Mouse (Mus musculus) activated CD4-positive, CD25-positive, alpha-beta regulatory T cell, adult 4 months (primary cell): ENCODE data around the gene Ssr1. TPM values are rescaled to one million over a fixed set of nuclear protein-coding genes. Genes with fewer than 3 reads are reported as not detected.

ENCODE experiments used
- ATAC-seq: one replicate; pipeline ENCODE4 v1.8.0; 2017
- polyA plus RNA-seq, 2 experiments: library from polyadenylated mRNA; unstranded; fragments of 100-300 nt; shearing (Covaris generic); gene quantifications; one replicate each; pipeline ENCODE4 v1.2.1; 2017

The Ssr1 gene
- polyA plus RNA-seq, 2 experiments from 2014 or later, result 109 to 123 TPM

DNA sequence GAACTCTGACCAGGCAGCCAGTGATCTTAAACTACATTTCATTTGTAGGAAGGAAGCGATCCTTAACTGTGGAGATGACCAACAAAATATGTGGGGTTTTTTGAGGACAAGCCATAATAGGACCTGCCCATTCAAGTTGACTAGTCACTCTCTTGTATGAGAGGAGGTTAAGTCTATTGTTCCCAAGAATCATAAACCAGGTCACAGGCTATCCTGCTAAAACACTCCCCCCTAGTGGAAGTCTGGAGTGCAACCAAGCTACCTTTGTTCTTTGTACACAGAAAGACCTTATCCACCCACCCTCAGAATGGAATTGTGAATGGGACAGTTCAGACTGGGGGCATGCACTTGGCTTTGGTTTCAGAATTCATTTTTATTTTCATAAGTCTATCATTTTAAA is 49.7 kb downstream of the Ssr1 start:
- ATAC-seq, result no peak

DNA sequence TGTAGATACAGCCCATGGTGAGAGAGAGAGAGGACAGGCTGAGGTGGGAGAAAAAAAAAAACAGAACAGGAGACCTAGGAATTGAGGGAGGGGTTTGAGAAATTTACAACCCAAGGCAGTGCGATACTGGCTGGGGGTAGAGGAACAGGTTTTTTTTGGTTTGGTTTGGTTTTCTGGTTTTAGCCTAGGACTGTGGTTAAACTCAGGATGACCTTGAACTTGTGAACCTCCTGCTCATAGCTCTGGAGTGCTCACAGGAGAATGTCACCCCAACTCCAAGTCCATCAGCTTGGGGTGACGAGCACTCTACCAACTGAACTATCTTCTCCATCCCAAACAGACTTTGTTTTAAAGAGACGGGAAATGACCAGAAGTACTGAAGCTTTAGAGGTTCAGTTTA is 50.6 kb downstream of the Ssr1 start:
- ATAC-seq, result no peak

DNA sequence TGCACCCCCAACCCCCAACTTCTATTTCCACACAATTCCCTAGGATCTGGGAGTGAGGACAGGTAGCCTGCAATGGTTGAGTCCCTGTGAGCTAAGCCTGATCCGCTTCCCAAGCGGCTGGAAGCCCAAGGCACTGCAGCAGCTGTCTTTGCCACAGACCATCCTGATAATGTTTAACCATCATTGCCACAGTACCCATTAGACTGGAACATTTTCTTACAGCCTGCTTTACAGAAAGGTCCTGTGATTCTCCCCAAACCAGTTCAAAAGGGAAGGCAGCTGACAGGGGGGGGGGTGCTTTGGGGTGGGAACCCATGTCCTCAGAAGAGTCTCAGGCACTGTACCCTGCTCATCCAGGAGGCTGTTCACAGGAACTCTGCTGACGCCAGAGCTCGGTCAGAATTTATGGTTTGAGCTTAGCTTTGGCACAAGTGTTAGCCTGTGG is 51.1 kb downstream of the Ssr1 start:
- ATAC-seq, result no peak

DNA sequence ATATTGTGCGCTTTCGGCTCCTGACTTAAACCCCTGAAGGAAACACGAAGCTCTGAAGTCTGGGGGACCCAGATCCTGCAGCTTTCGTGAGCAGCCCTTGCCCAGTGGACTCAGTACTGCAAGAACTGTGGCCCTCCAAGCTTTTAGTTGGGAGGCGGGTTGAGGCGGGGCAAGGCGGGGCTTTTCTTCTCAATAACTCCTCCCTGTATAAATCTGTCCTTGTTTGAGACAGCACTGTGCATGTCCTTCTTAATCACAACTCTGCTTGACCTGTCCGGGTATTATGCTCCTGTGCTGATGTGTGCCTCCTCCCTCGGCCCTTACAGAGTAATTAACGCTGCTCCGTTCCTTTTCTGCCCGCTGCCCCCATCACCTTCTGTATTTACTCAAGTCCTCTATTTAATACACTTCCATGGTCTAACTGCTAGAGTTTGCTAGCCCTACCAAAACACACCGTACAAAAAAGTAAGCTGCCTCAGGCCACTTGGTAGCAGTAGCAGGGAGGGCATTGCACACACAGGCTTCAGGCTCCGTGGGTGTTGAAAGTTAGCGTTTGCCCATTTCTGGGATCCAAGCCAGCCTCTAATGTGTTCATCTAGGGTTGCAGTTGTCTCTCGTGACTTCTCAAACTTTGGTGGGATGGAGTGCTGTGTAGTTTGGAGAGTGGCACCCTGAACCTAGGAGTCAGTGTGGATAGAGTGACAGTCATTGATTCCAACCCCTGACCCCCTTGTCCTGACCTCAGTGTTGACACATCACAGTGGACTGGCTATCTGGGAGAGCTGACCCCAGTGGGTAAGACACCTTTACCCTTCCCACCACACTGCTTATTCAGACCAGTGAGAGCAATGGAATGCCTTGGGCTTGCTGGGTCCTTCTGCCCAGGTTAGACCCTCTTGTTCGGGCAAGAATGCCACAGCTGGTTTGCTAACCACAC is 51.8 kb downstream of the Ssr1 start:
- ATAC-seq, result no peak

DNA sequence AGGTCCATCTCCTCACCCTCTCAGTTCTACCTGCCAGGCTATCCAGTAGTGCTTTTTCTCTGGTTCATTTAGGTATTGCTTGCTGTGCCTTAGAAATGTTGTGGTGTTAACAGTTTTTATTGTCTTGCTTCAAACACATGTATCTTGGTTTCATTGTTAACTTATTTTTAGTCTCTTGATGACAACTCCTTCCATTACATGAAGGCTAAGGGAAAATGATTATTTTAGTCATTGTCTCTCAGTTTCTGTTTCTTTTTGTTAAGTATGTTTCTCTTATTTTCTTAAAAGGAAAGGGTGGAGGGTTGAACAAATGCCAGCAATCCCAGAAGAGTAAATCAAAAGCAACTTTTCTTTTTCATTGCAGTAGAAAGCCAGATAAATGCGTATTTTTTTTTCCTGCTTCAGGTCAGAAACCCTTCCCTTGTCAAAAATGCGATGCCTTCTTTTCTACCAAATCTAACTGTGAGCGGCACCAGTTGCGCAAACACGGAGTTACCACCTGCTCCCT is 52.8 kb downstream of the Ssr1 start:
- no peak for ATAC-seq

DNA sequence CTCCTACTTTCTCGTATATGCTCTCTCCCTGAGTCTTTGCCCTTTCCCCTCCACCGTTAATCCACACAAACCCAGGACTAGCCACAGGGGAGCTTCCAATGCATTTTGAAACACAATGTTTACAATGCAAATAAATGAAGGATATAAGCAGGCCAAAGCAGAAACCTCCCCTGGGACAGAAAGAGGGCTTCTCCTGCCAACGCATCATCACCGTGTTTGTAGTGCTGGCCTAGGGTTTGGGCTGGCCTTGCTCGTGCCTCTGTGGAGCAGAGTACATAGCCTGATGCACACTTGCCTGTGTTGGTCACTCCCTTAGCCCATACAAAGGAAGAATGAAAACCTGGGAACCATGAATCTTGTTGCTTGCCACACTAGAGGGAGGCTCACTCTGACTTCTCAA is 53.4 kb downstream of the Ssr1 start:
- no peak for ATAC-seq

DNA sequence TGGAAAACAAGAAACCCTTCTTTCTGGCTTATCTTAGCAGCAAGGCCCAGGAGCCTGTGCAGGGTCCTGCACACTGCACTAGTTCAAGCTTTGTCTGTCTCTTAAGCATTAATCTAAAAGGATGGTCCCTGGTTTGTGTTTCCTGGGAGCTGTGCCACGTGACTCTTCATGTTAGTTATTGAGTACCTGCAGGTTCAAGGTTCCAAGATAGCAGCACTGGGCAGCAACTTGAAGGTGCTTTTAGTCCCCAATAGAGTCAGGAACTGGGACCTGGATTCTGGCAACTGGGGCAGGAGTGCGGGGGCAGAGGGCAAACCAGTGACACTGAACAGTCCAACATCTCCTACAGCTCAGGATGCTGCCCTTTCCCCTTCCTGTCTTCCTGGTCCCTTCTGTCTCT is 53.9 kb downstream of the Ssr1 start:
- no peak for ATAC-seq

DNA sequence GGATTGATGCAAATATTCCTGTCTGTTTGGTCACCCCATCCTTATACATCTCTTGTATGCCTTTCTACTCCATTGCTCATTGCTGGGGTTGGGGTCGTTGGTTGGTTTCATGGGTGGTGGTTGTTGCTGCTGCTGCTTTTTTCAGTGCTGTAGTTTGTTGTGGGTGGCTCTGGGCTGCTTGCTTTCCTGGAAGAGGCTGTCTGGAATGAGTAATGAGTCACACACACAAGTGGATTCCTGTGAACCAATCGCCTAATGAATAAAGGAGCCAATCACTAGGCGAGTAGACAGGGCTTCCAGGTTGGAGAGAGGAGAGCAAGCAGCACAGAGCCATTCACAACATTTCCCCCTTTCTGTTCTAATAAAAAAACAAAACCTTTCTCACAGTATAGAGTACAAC is 57.7 kb downstream of the Ssr1 start:
- ATAC-seq, result no peak

DNA sequence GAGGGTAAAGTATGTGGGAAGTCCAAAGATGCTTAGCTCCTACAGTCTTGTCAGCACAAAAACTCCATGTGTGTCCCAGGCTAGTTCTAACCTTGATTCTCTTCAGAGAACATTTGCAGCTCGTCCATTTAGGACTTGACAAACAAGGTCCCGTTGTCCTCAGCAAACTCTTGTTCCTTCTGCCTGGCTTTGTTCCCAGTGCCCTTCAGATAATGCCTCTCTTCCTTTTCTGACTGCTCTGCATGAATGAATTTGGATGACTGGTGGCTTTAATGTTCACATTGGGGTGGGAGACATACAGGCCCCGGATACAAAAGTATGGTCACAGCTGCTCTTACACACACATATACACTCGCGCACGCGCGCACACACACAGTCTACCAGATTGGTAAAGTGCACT is 59.1 kb downstream of the Ssr1 start:
- ATAC-seq, result no peak

DNA sequence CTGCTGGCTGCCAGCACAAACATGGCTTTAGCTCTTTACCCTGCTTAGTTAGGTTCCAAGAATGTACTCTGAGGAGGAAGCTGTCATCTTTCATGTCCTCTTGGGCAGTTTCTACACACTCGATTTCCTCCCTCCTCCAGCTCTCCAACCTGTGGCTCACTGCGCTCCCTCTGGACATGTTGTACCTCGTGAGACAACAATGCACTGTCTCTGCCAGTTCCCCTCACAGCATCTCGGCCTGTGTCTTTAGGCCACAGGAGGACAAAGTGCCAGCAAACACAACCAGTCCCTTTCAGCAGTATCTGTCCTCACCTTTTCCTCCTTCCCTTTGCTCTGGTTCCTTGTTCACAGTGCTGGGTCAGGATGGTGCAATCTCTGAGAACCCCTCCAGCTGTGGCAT is 59.9 kb downstream of the Ssr1 start:
- no peak for ATAC-seq

DNA sequence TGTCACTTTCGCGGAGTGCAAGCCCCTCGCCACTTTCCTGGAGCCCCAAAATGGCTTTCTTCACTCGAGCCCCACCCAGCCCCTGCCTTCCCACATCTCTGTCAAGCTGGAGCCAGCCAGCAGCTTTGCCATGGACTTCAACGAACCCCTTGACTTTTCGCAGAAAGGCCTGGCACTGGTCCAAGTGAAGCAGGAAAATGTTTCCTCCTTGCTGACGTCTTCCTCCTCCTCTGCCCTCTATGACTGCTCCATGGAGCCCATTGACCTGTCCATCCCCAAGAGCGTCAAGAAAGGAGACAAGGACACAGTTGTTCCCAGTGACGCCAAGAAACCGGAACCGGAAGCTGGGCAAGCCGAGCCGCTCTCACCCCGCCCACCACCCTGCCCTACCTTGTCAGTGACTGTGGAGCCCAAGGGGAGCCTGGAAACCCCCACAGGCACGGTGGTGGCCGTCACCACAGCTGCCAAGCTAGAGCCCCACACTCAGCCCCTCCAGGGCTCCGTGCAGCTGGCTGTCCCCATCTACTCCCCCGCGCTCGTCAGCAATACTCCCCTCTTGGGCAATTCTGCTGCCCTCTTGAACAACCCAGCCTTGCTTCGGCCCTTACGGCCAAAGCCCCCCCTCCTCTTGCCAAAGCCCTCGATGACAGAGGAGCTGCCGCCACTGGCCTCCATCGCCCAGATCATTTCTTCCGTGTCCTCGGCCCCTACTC is 62.7 kb downstream of the Ssr1 start:
- ATAC-seq, result no peak

DNA sequence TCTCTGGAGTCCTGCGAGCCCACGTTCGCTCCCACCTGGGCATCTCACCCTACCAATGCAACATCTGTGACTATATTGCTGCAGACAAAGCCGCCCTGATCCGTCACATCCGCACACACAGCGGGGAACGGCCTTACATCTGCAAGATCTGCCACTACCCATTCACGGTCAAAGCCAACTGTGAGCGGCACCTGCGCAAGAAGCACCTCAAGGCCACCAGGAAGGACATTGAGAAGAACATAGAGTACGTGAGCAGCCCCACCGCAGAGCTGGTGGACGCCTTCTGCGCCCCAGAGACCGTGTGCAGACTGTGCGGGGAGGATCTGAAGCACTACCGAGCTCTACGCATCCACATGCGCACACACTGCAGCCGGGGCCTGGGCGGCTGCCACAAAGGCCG is 63.4 kb downstream of the Ssr1 start:
- no peak for ATAC-seq

DNA sequence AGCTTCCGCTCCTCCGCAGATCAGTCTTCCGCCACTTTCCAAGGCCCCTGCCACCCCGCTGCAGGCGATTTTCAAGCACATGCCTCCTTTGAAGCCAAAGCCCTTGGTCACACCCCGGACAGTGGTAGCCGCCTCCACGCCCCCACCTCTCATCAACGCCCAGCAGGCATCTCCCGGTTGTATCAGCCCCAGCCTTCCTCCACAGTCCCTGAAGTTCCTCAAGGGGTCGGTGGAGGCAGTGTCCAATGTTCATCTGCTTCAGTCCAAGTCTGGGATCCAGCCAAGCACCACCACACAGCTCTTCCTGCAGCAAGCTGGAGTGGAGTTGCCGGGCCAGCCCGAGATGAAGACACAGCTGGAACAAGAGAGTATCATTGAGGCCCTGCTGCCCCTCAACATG is 63.9 kb downstream of the Ssr1 start:
- no peak for ATAC-seq

DNA sequence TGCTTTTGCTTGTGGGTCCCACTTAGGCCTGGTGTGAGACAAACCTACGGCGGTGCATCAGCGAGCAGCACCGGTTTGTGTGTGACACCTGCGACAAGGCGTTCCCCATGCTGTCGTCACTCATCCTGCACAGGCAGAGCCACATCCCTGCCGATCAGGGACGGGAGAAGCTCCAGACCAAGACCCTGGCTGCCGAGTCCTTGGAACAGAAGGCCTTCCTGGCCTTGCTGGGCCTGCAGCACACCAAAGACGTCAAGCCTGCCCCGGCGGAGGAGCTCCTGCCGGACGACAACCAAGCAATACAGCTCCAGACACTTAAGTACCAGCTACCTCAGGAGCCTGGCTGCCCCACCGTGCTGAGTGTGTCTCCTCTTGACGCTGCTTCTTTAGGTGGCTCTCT is 64.5 kb downstream of the Ssr1 start:
- ATAC-seq, result no peak

DNA sequence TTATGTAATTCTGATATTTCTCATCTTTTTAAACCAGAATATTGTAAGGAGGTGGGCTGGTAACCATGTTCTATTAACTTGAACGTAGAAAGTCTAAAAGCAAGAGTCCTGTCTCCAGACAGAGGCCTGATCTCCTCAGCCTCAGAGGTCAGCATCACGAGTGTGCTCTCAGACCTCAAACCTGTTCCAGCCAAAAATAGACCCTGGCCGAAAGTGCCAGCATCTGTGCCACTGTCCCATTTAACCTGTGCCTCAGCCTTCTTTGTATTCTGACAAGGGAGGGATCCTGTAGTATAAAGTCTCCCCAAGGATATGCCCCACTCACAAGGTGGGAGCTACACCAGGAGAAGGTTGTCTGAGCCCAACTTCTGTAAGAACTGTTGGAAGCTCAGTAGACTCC is 67.6 kb downstream of the Ssr1 start:
- no peak for ATAC-seq

DNA sequence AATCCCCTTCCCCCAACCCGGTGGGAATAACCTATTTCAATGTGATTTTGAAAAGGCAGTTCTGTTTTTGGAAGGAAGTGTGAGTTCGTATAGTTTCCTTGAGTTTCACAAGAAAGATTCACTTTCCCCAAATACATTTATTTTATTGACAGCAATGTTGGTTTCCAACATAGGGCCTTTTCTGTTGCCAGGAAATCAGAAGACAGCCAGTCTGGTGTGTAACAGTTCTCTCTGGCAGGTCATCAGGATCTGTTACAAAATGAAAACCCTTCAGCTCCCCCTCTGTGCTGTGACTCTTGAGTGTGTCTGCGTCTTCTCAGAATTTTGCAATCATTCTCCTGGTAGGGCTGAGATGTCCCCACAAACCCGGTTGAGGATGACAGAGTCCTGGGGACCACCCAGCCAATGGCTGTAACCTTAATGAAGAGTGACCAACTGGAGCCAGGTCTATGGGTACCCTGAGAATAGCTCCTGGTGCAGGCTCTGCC is 69.5 kb downstream of the Ssr1 start:
- no peak for ATAC-seq

DNA sequence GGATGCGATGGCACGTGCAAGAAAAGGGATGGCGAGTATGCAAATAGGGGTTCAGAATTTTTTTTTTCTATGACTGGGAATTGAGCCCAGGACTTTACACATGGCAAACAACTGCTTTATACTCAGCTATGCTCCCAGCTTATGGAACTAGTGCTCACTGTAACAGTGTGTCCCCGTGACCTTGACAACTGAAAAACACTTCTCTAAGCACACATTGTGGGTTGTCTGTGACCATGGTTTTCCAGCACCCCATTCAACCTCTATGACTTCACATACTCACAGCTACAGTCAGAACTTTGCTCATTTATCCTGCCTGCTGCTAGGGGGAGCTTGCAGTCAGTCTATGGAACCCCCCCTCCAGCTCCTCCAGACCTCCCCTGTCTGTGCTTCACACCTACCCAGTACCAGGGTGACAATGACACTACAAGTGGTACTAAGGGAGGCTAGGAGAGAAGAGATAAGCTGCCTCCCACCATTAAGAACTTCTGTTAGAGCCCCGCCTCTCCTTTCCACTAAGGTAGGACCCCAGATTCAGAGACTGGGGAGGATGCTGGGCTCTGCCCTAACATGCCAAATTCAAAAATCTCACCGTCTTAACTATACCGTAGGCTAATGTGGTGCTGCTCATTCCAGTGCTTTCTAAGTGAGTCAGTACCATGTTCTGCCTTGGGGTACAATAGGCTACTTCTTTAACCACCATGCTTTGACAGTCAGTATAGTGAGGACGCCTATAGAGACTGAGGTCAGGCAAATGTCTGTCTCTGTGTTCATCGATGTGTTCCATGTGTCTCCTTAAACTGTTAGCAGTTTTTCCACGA is 70.2 kb downstream of the Ssr1 start:
- ATAC-seq, result no peak

DNA sequence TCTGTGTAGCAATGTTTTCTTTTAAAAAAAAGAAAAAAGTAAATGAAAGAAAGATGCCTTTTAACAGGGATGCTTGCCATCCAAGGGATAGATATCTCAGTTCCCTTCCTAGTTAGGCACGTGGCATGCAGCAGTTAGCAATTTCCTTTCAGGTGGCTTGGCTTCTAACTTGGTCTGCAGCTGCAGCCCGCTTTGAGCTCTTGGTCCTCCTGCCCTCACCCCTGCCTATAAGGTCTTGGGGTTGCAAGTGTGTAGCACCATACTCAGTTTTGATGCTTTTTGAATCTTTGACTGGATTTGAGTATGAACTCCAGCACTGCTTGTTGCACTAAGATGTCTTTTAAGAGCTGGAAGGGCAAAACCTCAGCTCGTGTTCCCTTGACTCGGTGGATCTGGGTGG is 70.9 kb downstream of the Ssr1 start:
- ATAC-seq, result no peak

DNA sequence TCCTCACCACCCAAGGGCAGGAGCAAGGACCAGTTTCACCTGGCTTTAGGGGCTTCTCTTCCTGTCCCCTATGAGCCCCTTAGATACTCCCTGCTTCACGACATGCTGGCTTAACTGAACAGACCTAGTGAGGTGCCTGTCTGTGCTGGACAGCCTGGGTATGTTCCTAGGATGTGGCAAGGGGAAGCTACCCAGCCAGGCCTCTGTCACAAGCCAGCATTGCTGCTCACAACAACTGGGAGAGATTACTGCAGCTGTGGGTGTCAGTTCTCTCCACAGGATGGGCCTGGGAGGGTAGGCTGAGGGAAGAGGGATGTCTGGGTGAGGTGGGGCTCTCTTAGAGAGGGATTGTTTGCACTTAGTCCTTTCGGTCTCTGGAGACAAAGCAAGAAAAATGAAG is 73.3 kb downstream of the Ssr1 start:
- no peak for ATAC-seq

DNA sequence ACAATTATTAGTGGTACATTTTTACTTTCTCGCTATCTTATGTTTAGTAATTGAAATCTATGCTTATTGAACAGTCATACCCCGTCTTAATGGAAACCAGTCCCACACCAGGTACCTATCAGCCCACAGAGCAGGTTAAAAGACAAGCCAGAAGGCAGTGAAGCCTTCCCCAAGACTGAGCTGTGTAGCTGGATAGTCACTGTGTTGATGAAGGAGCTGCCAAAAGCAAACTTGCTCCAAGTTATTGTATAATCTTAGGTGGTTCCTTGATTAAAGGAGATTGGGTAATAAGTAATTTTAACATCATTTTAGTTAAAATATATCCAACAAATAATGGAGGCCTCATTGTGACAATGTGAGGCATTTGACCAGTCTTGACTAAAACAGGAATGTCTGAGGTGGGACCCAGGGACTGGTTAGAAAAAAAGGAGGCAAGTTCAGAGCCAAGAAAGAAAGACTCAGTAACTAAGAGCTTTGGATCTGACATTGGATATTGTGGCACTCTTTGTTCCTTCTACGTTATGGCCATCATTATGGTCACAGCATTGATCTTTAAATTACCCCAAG is 74.2 kb downstream of the Ssr1 start:
- no peak for ATAC-seq

DNA sequence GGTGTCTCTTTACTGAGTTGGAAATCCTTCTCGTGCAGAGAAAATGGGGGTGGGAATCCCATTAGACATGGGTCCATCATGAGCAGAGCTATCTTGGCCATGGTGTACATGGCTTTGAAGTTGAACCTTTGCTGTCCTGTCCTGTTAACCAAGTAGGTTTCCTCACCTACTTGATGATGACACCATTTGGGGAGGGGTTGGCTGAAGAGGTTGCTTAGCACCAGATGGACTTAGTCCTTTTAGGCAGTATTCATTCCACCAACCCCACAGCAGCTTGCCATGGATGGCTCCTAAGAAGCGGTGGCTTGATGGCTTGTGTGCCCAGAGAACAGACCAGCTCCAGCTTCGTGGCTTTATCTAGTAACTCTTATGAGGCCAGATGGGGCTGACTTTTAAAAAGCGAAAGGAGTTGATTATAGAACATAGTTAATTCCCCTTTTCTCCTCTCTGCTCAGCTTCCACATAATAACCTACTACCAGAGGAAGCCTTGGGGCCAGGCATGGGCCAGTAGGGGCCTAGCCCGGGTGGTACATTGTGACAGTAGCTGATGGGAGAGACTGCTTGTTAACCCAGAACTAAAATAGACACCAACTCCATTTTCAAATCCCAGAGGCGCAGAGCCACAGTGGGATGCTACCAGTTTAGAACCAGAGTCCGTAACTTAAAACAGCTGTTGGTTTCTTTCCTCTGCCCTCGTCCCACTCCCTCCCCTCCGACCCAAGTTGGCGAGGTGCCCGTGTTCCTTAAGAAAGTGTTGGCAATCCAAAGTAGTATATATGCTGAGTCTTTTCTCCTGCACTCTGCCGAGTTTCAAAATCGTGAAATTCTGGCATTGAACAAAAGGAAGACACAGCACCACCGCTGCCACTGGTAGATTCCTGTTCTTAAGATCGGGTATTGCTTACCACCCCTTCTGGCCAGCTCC is 75.4 kb downstream of the Ssr1 start:
- ATAC-seq, result no peak
